Mouse (Mus musculus) 3134 (cell line): ENCODE data around the gene Igf2bp3.

Experiments
- DNase-seq: peaks from one replicate; pipeline ENCODE4 v3.0.0-alpha.2; 2011; ENCODE audit warnings: low spot score; ENCODE audit not compliant: insufficient read length; ENCODE audit errors: extremely low read depth

Igf2bp3 gene

DNA sequence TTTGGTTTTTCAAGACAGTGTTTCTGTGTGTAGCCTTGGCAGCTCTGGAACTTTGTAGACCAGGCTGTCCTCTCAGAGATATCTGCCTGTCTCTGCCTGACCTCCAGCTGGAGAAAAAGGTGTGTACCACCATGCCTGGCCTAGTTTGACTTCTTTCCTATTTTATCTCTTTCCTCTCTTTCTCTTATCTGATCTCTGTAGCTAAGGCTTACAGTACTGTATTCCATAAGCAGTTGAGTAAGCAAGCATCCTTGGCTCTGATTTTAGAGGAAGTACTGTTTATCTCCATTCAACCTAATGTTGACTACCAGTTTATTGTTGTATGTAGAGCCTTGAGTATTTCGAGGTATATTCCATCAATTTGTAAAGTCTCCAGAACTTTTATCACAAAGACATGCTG lies 135.4 kb downstream of the Igf2bp3 start:
- no peak for DNase-seq

GRCm38 (mm10) chr6:49077894-49078293 lies 136.9 kb downstream of the Igf2bp3 start:
- DNase-seq: no peak

- no peak for DNase-seq
Observed at GRCm38 (mm10) chr6:49074117-49074490, 140.7 kb downstream of the Igf2bp3 start.

GRCm38 (mm10) chr6:49073304-49074116 lies 141.2 kb downstream of the Igf2bp3 start, which contains the start of gene Malsu1:
Gene Malsu1 (plus strand): TSS chr6:49073795.
- DNase-seq: peak; percentile 87

GRCm38 (mm10) chr6:49068361-49068760 lies 146.4 kb downstream of the Igf2bp3 start:
- no peak for DNase-seq

GRCm38 (mm10) chr6:49057053-49058021 lies 157.4 kb downstream of the Igf2bp3 start:
- no peak for DNase-seq

GRCm38 (mm10) chr6:49056009-49056408 lies 158.7 kb downstream of the Igf2bp3 start:
- DNase-seq: no peak

GRCm38 (mm10) chr6:49055256-49055733 lies 159.5 kb downstream of the Igf2bp3 start:
- DNase-seq: no peak

- DNase-seq: no peak
Observed at GRCm38 (mm10) chr6:49052191-49052590, 162.6 kb downstream of the Igf2bp3 start.

GRCm38 (mm10) chr6:49050677-49051410 lies 163.9 kb downstream of the Igf2bp3 start:
- no peak for DNase-seq

GRCm38 (mm10) chr6:49048395-49048794 lies 166.4 kb downstream of the Igf2bp3 start:
- no peak for DNase-seq

DNA sequence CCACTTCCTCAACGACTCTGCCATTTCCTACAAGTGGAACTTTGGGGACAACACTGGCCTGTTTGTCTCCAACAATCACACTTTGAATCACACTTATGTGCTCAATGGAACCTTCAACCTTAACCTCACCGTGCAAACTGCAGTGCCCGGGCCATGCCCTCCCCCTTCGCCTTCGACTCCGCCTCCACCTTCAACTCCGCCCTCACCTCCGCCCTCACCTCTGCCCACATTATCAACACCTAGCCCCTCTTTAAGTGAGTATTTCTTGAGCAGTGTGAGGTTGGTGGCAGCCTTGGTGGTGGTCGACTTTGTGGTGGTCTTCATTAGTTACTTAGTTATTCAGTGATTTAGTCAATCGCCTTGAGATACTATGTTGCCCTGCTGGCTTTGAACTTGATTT lies 166.9 kb downstream of the Igf2bp3 start:
- DNase-seq: no peak

- DNase-seq: no peak
Observed at GRCm38 (mm10) chr6:49046976-49047375, 167.8 kb downstream of the Igf2bp3 start.

GRCm38 (mm10) chr6:49046502-49046901 lies 168.3 kb downstream of the Igf2bp3 start:
- DNase-seq: no peak

- DNase-seq: peak; percentile 50
Observed at GRCm38 (mm10) chr6:49039470-49040180, 175.1 kb downstream of the Igf2bp3 start.

GRCm38 (mm10) chr6:49037268-49037662 lies 177.5 kb downstream of the Igf2bp3 start:
- DNase-seq: peak; percentile 73

GRCm38 (mm10) chr6:49036275-49037267 lies 178.2 kb downstream of the Igf2bp3 start, which contains the start of gene Gpnmb:
Gene Gpnmb (plus strand): TSS chr6:49036546.
- DNase-seq: peak; percentile 79
